Mouse (Mus musculus): ENCODE results near the gene Tecta.
A peak's percentile ranks its signal among the peaks of the same experiment; 100 is the strongest.

Tecta gene

DNA sequence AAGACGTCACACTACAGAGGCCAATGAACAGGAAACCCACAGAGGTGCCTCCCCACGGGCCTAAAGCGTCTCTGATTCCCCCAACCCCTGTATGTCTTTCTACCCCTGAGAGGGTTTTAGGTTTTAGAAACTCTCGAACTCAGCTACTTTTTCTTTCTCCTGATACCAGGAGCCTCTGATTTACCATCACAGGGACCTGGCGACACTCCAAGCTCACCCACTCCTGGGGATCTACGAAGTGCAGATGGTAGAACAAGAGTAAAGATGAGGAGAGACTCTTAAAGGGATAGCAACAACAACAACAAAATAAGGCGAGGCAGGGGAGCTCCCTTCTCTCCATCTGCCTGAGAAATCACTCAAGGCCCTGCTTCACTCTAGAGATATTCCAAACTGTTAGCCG is 12.7 kb downstream of the Tecta start:
- DNase-seq (ENCODE audit: extremely low spot score) = no peak

GRCm38 (mm10) chr9:42385656-42386055 is 14.1 kb downstream of the Tecta start:
- no peak for DNase-seq (ENCODE audit: extremely low spot score)

GRCm38 (mm10) chr9:42382628-42383347 is 16.9 kb downstream of the Tecta start:
- no peak for DNase-seq (ENCODE audit: extremely low spot score)

DNA sequence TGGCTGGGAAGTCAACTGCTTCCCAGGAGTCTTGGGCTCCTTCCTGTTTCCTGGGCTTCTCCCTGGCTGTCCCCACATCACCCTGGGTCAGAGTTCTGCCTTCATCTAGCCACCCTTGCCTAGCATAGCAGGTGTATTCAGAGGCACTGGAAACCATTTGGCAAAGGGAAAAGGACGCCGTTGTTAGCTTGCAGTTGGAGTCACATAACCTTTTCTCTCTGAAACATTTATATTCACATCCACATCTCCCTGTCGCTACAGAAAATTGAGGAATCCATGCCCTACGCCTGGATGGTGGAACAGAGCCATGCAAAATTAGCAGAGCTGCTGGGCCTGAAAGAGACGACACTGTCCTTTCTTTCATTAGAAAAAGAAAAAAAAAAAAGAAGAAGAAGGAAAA is 17.7 kb downstream of the Tecta start:
- DNase-seq (ENCODE audit: extremely low spot score) = no peak

DNA sequence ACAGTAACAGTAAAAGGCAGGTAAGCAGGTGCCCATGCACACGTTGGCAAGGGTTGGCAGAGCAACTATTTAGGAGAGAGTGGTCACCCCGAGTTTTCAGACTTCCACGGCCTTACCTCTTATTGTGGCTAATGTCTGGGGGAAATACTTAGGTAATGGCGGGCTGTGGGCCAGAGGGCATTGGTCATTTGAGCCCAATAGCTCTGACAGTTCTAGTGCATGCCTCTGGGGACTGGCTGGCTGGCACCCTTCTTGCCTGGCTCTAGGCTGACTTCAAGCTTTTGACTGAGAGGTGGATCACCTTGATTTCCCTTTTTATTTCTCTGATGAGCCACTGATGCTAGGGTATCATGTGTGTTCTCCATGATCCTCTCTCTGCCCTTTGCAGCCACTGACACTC is 21.7 kb downstream of the Tecta start:
- no peak for DNase-seq (ENCODE audit: extremely low spot score)

GRCm38 (mm10) chr9:42377656-42378055 is 22.1 kb downstream of the Tecta start:
- no peak for DNase-seq (ENCODE audit: extremely low spot score)

DNA sequence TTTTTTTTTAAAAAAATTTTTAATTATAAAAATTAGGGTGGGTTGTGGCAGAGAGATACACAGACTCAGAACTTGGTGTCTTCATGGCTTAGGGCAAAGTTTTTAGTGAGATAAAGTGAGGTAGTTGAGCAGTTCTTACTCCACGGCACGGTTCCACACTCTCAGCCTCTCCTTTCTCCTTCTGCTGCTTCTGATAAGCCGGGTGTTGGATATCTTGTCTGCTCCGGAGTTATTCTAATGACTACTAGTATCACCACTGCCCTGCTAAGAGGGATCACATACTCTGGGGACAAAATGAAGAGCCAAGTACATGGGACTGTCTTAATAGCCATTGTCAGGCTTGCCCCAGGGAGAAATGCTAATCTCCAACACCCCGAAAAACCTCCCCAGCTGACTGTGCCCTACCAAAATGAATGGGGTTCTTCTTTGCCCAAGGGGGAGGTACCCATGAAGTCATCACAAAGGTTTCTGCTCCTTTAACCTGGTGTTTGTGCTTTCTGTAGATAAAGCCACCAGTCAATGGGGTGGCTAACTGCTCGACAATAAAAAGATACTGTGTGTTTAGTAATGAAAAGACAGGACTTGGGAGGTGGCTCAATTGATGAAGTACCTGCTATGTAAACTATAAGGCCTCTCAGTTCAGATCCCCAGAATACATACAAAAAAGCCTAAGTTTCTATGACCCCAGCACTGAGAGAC is 27.9 kb downstream of the Tecta start:
- DNase-seq (ENCODE audit: extremely low spot score) = no peak

- no peak for DNase-seq (ENCODE audit: extremely low spot score)
Observed at GRCm38 (mm10) chr9:42357585-42357984, 42.1 kb downstream of the Tecta start.

DNA sequence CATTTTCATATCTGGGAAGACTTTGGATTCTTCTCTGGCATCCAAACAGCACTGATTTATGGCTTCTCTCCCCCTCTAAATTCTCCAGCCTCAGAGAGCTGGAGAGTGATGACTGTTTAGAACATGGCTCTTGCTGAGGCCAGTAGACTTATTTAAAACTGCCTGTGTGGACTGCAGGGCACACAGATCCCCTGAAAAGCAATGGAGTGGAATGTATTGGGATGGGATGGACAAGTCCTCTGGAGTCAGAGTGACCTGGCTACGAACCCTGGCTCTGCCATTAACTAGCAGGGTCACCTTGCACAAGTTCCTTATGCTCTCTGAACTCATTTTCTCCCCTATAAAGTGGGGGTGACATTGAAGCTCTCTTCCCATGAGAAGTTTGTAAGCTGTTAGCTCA is 44.9 kb downstream of the Tecta start:
- DNase-seq (ENCODE audit: extremely low spot score) = no peak

DNA sequence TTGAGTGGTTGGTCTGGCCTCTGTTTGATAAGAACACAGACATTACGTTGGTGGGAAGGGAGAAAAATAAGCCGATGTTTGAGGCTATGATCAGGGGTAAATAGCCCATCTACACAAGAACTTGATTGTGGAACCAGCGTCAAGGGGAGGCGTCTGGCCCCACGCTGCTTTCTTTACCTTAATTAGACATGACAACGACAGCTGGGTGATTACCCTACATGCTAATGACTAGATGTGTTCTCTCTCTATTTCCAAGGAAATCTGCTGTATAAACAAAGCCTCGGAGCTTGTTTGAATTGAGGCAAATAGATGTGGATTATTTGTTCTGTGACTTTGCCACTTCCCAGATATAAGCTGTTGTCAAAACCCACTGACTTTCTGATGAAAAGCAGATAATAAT is 49.9 kb downstream of the Tecta start:
- DNase-seq (ENCODE audit: extremely low spot score) = no peak

GRCm38 (mm10) chr9:42346297-42346696 is 53.4 kb downstream of the Tecta start:
- DNase-seq (ENCODE audit: extremely low spot score) = no peak

- no peak for DNase-seq (ENCODE audit: extremely low spot score)
Observed at GRCm38 (mm10) chr9:42339151-42339550, 60.6 kb downstream of the Tecta start.

DNA sequence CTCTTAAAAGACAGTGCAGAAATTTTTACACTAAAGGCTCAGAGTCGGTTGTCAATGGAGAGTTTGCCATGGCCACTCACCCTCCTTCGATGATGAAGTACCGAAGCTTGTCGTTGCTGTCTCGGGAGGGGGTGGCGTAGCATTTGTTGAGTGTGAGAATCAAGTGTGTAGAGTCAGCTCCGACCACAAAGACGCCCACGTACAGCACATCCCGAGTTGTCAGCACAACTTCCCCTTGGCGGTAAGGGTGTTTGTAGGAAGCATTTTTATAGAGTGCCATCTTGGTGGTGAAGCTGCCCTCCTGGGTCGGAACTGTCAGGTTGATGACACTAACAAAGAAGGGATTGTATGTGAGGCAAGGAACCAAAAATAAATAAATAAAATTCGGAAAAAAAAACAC is 62.7 kb downstream of the Tecta start:
- DNase-seq (ENCODE audit: extremely low spot score) = no peak

- DNase-seq (ENCODE audit: extremely low spot score) = no peak
Observed at GRCm38 (mm10) chr9:42336575-42336974, 63.2 kb downstream of the Tecta start.

DNA sequence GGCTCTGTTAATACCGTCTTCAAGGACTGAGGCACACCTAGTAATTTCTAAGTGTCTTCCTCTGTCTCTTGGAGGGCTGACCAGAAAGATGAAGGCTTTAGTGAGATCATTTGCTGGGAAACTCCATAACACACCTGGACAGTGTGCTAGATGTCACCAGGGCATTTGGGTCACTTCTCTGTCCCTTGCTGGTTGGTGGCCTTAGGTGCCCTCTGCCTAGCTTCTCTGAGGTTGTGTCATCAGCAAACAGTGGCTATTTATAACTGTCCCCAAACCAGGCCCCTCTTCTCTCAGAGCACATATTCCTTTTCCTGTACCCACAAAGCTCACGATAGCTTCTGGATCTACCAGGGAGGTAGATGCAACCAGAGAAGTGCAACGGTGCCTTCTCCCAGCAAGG is 64.8 kb downstream of the Tecta start:
- no peak for DNase-seq (ENCODE audit: extremely low spot score)

DNA sequence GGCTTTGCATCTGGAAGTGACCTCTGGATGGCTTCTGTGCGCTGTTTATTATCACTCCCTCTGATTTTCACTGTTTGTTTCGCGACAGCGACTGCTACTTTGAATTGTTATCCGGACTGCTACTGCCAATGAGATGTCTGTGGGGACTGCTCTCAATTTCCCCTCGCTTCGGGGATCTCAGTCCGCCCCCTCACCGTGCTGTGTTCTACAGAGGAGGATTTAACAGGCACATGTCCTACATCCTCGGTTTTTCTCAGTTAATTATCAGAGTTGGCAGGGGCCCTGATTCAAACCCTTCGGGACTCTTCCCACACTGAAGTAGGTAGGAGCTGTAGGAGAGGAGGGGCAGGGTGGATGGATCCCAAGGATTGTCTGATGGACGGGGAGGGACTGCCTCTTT is 67.0 kb downstream of the Tecta start:
- no peak for DNase-seq (ENCODE audit: extremely low spot score)

- no peak for DNase-seq (ENCODE audit: extremely low spot score)
Observed at GRCm38 (mm10) chr9:42331341-42331740, 68.4 kb downstream of the Tecta start.

- no peak for DNase-seq (ENCODE audit: extremely low spot score)
Observed at GRCm38 (mm10) chr9:42329753-42330152, 70.0 kb downstream of the Tecta start.

DNA sequence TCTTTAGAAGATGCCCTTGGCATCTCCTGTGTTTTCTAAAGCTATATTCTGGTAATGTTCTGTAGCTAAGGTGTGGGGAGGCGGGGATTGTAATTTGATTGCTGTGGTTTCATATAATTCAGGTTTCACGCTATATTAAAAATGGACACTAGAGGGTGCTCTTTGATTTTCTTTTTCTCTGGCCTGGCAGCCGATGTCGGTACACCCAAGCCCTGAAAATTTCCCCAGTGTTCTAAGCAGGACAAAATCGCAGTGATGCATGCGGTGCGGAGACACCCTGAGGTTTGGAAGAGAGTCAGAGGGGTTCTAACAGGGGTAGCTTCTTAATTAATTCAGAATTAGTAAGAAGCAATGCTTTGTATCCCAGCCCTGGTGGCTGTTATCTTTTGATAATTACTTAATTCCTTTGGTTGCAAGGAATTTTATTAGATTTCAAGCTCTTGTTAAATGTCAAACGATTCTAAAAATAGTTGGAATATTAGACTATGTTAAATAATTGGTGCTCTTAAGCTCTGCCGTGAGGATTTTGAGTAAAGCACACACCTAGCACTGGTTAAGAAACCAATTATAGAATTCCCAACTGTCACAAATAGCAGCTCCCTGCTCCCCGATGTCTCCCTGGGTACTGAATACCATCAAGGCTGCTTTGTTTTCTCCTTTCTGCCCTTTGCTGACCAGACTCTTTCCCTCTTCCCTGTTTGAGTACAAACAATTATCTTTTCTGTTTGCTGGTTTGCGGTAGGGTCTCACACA is 72.9 kb downstream of the Tecta start:
- peak; percentile 66 for DNase-seq (ENCODE audit: extremely low spot score)

GRCm38 (mm10) chr9:42324640-42325394 is 74.9 kb downstream of the Tecta start:
- DNase-seq (ENCODE audit: extremely low spot score) = peak; percentile 10

DNA sequence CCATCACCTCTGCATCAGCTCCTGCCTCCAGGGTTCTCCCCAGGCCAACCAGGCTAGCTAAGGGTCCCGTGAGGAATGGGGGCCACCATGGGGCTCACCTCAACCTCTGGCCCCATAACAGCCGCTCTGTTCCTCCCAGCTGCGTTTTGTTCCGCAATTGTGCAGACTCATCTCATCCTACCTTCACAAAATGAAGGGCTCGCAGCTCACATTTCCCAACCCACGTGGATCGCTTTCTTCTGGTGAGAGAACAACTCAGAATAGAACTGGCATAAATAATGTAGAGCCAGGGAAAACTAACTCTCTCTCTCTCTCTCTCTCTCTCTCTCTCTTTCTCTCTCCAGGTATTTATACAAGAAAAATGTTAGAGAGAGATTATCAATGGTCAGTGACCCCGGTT is 76.5 kb downstream of the Tecta start:
- DNase-seq (ENCODE audit: extremely low spot score) = no peak

- no peak for DNase-seq (ENCODE audit: extremely low spot score)
Observed at GRCm38 (mm10) chr9:42321442-42321841, 78.3 kb downstream of the Tecta start.
